Mouse (Mus musculus) spleen, postnatal 36 days (tissue): ENCODE results near the gene Lpar2.

Experiments
- DNase-seq, 2 experiments: peaks; one replicate each; pipeline ENCODE4 v3.0.0; 2022; ENCODE audit warnings: low spot score in 2 of 2, mixed read lengths in 1 of 2

The Lpar2 gene

DNA sequence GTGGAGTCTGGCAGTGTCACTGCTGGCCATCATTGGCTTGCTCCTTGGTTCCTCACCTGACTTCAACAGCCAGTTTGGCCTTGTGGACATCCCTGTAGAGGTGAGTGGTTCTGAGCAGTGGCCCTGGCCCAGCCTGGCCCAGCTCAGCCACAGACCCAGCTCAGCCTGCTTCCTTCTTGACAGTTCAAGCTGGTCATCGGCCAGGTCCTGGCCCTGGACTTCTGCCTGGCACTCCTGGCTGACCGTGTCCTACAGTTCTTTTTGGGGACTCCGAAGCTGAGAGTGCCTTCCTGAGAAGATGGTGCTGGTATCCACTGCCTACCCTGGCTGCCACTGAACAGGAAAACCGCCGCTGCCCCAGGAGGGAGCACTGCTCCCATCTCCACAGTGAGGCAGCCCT is 15.0 kb upstream of the Lpar2 start:
- DNase-seq: no peak

DNA sequence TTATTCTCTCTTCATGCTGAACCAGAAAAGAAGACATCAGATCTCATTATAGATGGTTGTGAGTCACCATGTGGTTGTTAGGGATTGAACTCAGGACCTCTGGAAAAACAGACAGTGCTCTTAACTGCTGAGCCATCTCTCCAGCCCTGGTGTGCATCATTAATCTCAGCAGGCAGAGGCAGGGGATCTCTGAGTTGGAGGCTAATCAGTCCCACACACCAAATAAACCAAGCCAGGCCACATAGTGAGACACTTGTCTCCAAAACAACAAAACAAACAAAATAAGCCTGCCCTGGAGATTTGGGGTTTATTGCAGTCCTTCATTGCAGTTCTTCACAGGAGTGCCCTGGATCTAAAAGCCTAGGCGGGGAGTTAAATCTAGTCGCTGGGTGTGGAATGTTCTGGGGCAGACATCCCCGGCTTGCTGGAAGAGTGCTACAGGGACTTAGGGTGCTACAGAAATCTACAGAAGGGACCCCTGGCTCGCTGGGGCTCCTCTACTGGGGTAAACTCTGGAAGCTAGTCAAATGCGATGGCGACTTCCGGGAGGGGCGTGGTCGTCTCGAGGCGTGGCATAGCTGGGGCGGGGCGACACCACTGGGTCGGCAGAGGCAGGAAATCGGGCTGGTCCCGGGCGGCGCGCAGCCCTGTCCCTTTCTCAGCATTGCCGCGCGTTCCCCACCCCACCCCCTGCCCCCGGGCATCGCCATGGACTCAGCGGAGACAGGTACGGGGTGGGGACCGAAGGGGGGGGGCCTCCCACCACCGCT is 13.9 kb upstream of the Lpar2 start, which contains the start of gene Gmip:
TSS of gene Gmip (plus strand) at position 586 of the 770 bp plus-strand sequence.
- DNase-seq: peak; percentile 91

GRCm38 (mm10) chr8:69808864-69809403 is 13.3 kb upstream of the Lpar2 start:
- DNase-seq: peak; percentile 71 to 76

- DNase-seq: no peak
Measured at GRCm38 (mm10) chr8:69809820-69810219, 12.4 kb upstream of the Lpar2 start.

- no peak for DNase-seq
Measured at GRCm38 (mm10) chr8:69814881-69815280, 7.3 kb upstream of the Lpar2 start.

GRCm38 (mm10) chr8:69815396-69815795 is 6.8 kb upstream of the Lpar2 start:
- no peak for DNase-seq

DNA sequence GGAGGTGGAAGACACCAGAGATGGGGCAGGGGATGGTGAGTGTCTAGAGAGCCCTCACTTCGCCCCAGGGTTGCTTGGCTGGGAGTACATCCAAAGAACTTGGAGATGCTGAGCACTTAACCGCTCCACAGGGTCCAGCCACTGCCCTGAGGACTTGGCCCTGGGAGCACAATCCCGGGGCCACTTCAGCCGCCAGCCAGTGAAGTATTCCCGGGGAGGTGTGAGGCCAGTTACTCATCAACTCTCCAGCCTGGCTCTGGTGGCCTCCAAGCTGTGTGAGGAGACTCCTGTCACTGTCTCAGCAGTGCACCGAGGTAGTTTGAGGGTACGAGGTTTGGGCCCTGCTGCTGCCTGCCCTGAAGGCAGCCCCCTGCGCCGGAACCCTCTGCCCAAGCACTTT is 1.8 kb upstream of the Lpar2 start:
- DNase-seq: no peak

DNA sequence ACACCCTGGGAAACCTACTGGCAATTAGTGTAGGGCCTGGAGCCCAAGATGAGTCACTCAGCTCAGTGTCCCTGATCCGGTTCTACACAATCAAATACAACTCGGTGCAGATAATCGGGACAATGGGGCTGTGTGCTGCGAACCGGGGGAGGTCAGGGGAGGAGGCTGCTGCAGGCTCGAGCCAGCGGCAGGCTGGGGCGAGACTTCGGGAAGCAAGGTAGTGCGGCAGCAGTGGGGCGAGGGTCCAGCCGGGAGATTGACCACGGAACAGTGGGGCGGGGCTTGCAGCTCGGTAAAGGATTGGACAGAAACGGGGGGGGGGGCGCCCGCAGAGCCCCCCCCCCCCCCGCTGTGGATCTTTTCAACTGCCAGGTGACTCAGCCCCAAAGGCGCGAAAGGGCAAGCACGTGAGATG is 251 bp upstream of the Lpar2 start:
- DNase-seq: peak in 1 of 2 experiments; percentile 24

DNA sequence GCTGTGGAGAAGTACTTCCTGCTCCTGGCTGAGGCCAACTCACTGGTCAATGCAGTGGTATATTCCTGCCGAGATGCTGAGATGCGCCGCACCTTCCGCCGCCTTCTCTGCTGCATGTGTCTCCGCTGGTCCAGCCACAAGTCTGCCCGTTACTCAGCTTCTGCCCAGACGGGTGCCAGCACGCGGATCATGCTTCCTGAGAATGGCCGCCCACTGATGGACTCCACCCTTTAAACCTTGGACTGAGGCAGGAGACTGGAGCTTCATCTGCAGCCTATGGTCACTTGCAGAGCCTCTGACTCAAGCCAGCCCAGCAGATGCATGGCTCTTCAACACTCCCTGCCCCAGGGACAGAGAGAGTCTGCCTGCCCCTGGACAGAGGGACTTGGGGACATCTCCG is 4.1 kb downstream of the Lpar2 start:
- DNase-seq: no peak

DNA sequence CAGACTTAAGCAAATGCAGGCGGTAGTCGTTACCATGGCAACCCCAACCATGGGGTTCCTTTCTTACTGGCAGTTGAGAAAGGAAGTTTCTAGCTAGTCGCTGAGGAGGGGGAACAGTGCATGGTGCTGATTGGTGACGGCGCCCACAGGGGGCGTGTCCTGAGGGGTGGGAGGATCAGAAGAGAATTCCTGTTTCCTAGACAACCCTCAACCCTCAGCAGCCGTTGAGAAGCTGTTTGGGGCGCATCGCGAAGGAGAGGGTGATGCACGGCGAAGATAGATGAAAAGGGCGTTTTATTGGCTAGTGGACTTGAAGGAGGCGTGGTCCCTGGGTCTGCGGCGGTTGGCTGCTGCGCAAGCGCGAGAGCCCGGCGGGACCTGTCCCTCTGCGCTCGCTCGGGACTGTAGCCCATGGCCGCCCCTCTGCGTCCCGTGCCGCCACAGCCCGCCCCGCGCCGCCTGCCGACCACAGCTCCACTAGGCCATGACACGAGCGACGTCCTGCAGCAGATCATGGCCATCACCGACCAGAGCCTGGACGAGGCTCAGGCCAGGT is 10.1 kb downstream of the Lpar2 start, which contains the start of gene Pbx4:
TSS of gene Pbx4 (plus strand) at position 194 of the 556 bp plus-strand sequence.
- DNase-seq: peak; percentile 95

- DNase-seq: no peak
Measured at GRCm38 (mm10) chr8:69837057-69837682, 14.9 kb downstream of the Lpar2 start.

GRCm38 (mm10) chr8:69847167-69848065 is 25.2 kb downstream of the Lpar2 start:
- DNase-seq: no peak

- DNase-seq: no peak
Measured at GRCm38 (mm10) chr8:69848951-69849350, 26.7 kb downstream of the Lpar2 start.

GRCm38 (mm10) chr8:69849899-69850298 is 27.7 kb downstream of the Lpar2 start:
- no peak for DNase-seq

GRCm38 (mm10) chr8:69850926-69851506 is 28.8 kb downstream of the Lpar2 start:
- no peak for DNase-seq

- DNase-seq: no peak
Measured at GRCm38 (mm10) chr8:69853869-69854268, 31.6 kb downstream of the Lpar2 start.

- DNase-seq: no peak
Measured at GRCm38 (mm10) chr8:69860807-69861206, 38.6 kb downstream of the Lpar2 start.

GRCm38 (mm10) chr8:69861251-69861650 is 39.0 kb downstream of the Lpar2 start:
- DNase-seq: no peak

DNA sequence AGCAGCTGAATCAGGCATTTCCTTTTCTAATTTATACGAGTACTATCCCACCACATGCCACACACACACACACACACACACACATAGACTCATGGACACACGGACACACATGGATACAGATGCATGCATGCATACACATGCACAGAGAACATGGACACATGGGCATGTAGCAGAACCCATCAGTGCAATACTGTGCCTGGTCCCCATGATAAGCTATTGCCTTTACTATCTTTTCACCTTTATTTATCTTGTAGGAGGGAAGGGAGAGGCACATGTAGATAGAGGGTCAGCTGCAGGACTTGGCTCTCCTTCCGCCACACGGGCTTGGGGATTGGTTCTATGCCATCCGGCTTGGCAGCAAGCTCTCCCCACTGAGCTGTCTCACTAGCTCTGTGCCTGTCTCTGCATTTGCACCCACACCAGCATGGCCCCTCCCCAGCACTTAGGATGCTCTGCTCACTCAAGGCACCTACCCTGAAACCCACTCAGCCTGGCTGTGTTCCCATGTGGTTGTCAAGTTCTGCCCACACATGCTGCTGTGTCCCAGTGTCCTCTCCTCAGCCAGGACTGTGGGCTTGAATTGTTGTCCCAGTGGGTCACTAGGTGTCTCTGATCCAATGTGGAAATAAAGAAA is 41.3 kb downstream of the Lpar2 start:
- DNase-seq: no peak

GRCm38 (mm10) chr8:69864180-69864579 is 42.0 kb downstream of the Lpar2 start:
- DNase-seq: no peak
